Mouse (Mus musculus) midbrain, embryonic 15.5 days (tissue): ENCODE data around the gene Zfp382. TPM values are rescaled to one million over a fixed set of nuclear protein-coding genes. Genes with fewer than 3 reads are reported as not detected.
A peak's percentile ranks its signal among the peaks of the same experiment; 100 is the strongest.
"Not testable (repeated sequence)": the region's sequence is repeated elsewhere in the genome, so short reads cannot be mapped to it uniquely, and the experiment has no call there.

ENCODE experiments used
- ATAC-seq: fragments of 200-750 bp; cut with Nextera tagmentation; replicated peaks from 2 replicates; pipeline ENCODE4 v1.8.0; 2017; ENCODE audit warnings: moderate TSS enrichment
- H3K27ac ChIP-seq: fragments of 300-500 bp; sonication (generic); 2 replicates; pipeline ENCODE4 v1.5.1; 2015; ENCODE audit warnings: mild to moderate bottlenecking, inconsistent platforms
- H3K27me3 ChIP-seq: fragments of 300-500 bp; sonication (generic); replicated peaks from 2 replicates; pipeline ENCODE4 v1.6.1; 2015; ENCODE audit warnings: inconsistent platforms
- H3K36me3 ChIP-seq: fragments of 300-500 bp; sonication (generic); replicated peaks from 2 replicates; pipeline ENCODE4 v1.6.1; 2015; ENCODE audit warnings: inconsistent platforms
- H3K4me1 ChIP-seq: fragments of 300-500 bp; sonication (generic); 2 replicates; pipeline ENCODE4 v1.6.1; 2015; ENCODE audit warnings: inconsistent platforms
- H3K4me2 ChIP-seq: fragments of 300-500 bp; sonication (generic); 2 replicates; pipeline ENCODE4 v1.6.1; 2015; ENCODE audit warnings: inconsistent platforms, mild to moderate bottlenecking, moderate library complexity
- H3K4me3 ChIP-seq: fragments of 300-500 bp; sonication (generic); 2 replicates; pipeline ENCODE4 v1.5.1; 2015; ENCODE audit warnings: mild to moderate bottlenecking, inconsistent platforms
- H3K9ac ChIP-seq: fragments of 300-500 bp; sonication (generic); 2 replicates; pipeline ENCODE4 v1.6.1; 2015; ENCODE audit warnings: mild to moderate bottlenecking, inconsistent platforms
- H3K9me3 ChIP-seq: fragments of 300-500 bp; sonication (generic); 2 replicates; pipeline ENCODE4 v1.6.1; 2016; ENCODE audit warnings: inconsistent platforms
- WGBS: fragments of 180-500 bp; shearing (Covaris S2); methylation state at CpG from one replicate; pipeline ENCODE4 v1.1.7; 2015; ENCODE audit warnings: mixed read lengths; 5-methylcytosine and 5-hydroxymethylcytosine counted together
- polyA plus RNA-seq: library from polyadenylated mRNA; unstranded; fragments of >200 nt; fragmentation: Nextera tagmentation; extraction: Ambion mirVana; gene quantifications from 2 replicates; pipeline ENCODE4 v1.2.1, GENCODE M21; 2015

Zfp382 gene
- polyA plus RNA-seq, 1 experiment from 2014 or later: 24.9 TPM

GRCm38 (mm10) chr7:30099297-30099696, 22.4 kb upstream of the Zfp382 start:
- Histone ChIP-seq H3K4me2 (no peak overlapping the region), H3K27ac (no peak overlapping the region), H3K4me1 (peaks cover 24% of the 10 kb centered on the region), H3K9me3 (peaks cover 2% of the 10 kb centered on the region; the same call in 1 of the 2 replicates), H3K27me3 (no peaks in the 10 kb centered on the region), H3K4me3 (no peak overlapping the region), H3K9ac (no peak overlapping the region), H3K36me3 (peaks cover 40% of the 10 kb centered on the region)
- no peak for ATAC-seq
- 96% methylated on average over 13 of the region's 13 CpGs for WGBS

DNA sequence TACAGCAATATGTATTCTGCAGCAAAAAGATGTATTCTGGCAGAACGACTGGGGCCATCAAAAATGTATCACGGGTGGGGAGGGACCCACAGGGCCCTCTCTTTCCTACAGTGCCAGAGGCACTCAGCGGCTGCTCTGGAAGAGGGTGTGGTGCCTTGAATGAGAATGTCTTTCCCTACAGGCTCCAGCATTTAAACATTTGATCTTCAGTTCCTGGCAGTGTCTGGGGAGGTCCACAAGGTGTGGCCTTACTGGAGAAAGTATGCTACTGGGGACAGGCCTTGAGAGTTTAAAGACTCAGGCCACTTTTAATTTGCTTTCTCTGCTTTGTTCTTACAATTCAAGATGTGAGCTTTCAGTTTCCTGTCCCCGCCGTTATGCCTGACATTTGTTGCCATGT, 5.7 kb upstream of the Zfp382 start:
- Histone ChIP-seq H3K27ac (no peak overlapping the region), H3K4me1 (no peaks in the 10 kb centered on the region), H3K9ac (no peak overlapping the region), H3K4me2 (no peak overlapping the region), H3K9me3 (no peaks in the 10 kb centered on the region), H3K27me3 (no peaks in the 10 kb centered on the region), H3K36me3 (no peaks in the 10 kb centered on the region), H3K4me3 (no peak overlapping the region)
- WGBS: 98% methylated on average over 5 of the region's 5 CpGs
- no peak for ATAC-seq

DNA sequence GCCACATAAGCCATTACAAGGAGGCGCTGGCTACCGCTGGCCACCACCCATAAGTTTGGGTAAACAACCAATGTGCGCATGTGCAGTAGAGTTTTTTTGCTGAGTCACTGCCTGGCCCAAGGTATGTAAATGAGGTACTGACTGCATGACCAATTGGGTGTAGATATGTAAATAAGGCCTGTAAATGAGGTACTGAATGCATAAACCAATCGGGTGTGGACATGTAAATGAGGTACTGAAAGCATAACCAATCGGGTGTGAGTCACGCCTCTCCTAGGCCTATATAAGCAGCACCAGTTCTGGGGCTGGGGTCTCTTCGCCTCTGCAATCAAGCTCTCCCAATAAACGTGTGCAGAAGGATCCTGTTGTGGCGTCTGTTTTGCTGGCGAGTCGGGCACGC, 3.8 kb upstream of the Zfp382 start:
- 91% methylated on average over 12 of the region's 12 CpGs for WGBS
- not testable (repeated sequence) for H3K9me3 ChIP-seq, H3K27ac ChIP-seq, H3K4me3 ChIP-seq, H3K27me3 ChIP-seq, H3K4me2 ChIP-seq, H3K4me1 ChIP-seq, H3K9ac ChIP-seq, ATAC-seq, H3K36me3 ChIP-seq

GRCm38 (mm10) chr7:30122188-30122530, 417 bp downstream of the Zfp382 start:
- no peaks in the 10 kb centered on the region for H3K36me3 ChIP-seq

GRCm38 (mm10) chr7:30129900-30130299, 8.2 kb downstream of the Zfp382 start:
- 96% methylated on average over 8 of the region's 8 CpGs for WGBS
- no peaks in the 10 kb centered on the region for H3K9me3 ChIP-seq
- ATAC-seq: no peak
- no peaks in the 10 kb centered on the region for H3K4me1 ChIP-seq
- H3K27ac ChIP-seq: no peak overlapping the region
- no peak overlapping the region for H3K4me2 ChIP-seq
- H3K27me3 ChIP-seq: no peaks in the 10 kb centered on the region
- H3K4me3 ChIP-seq: no peak overlapping the region
- peaks cover 40% of the 10 kb centered on the region for H3K36me3 ChIP-seq
- H3K9ac ChIP-seq: no peak overlapping the region

More at GRCm38 (mm10) chr7:30122188-30122530, 417 bp downstream of the Zfp382 start:
- Histone ChIP-seq H3K4me2 (peak overlapping the region; percentile 65), H3K4me3 (peak overlapping the region; percentile 93), H3K9ac (peak overlapping the region; percentile 87), H3K9me3 (no peaks in the 10 kb centered on the region), H3K27me3 (no peaks in the 10 kb centered on the region), H3K4me1 (peaks cover 6% of the 10 kb centered on the region), H3K27ac (peak overlapping the region; percentile 88)
- peak; percentile 37; the same call in 1 of the 2 replicates for ATAC-seq
- WGBS: 5% methylated on average over 15 of the region's 15 CpGs

DNA sequence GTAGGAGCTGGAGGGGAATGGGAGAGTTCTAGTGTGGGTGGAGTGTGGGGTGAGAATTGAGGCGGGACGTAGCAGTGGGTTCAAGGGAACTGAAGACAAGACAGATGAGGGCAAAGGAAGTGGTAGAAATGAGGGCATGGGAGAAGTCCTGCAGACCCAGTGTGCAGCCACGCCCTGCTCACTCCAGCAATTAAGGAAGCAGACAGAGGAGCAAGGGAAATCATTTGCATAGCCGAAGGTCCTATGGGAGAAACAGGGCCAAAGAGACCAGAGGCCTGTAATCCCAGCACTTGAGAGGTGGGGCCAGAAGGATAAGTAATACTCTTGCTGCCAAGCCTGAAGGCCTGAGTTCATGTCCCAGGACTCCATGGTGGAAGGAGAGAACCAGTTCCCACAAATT, 10.7 kb downstream of the Zfp382 start:
- no peak overlapping the region for H3K27ac ChIP-seq
- H3K36me3 ChIP-seq: peaks cover 44% of the 10 kb centered on the region
- H3K9ac ChIP-seq: no peak overlapping the region
- H3K27me3 ChIP-seq: no peaks in the 10 kb centered on the region
- H3K4me1 ChIP-seq: no peaks in the 10 kb centered on the region
- no peak for ATAC-seq
- no peak overlapping the region for H3K4me2 ChIP-seq
- H3K4me3 ChIP-seq: no peak overlapping the region
- no peaks in the 10 kb centered on the region for H3K9me3 ChIP-seq
- WGBS: 94% methylated on average over 4 of the region's 4 CpGs

DNA sequence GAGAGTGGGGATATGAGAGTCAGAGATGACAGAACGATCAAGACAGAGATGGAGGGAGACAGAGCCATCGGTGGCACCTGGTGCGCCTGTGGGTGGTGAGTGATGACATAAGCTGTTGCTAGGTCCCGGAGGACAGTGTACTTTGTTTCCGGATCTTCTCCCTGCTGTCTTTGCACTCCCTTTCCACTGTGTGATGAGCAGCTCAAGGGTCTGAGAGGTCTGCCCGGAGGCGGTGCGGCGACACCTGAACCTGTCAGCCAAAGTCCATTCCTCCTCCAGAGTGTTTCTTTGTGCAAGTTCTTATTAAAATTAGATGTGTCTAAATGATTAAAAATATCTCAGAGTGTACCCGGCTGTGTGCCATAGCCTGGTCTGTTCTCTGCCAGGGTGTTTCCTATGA, 15.1 kb downstream of the Zfp382 start:
- no peaks in the 10 kb centered on the region for H3K9me3 ChIP-seq
- H3K4me2 ChIP-seq: no peak overlapping the region
- no peak overlapping the region for H3K27ac ChIP-seq
- H3K27me3 ChIP-seq: no peaks in the 10 kb centered on the region
- peaks cover 21% of the 10 kb centered on the region for H3K36me3 ChIP-seq
- H3K4me3 ChIP-seq: no peak overlapping the region
- H3K4me1 ChIP-seq: no peaks in the 10 kb centered on the region
- no peak for ATAC-seq
- H3K9ac ChIP-seq: no peak overlapping the region
- WGBS: 91% methylated on average over 10 of the region's 10 CpGs

- WGBS: 18% methylated on average over 8 of the region's 8 CpGs
Observed at GRCm38 (mm10) chr7:30143170-30143554, 21.4 kb downstream of the Zfp382 start.

DNA sequence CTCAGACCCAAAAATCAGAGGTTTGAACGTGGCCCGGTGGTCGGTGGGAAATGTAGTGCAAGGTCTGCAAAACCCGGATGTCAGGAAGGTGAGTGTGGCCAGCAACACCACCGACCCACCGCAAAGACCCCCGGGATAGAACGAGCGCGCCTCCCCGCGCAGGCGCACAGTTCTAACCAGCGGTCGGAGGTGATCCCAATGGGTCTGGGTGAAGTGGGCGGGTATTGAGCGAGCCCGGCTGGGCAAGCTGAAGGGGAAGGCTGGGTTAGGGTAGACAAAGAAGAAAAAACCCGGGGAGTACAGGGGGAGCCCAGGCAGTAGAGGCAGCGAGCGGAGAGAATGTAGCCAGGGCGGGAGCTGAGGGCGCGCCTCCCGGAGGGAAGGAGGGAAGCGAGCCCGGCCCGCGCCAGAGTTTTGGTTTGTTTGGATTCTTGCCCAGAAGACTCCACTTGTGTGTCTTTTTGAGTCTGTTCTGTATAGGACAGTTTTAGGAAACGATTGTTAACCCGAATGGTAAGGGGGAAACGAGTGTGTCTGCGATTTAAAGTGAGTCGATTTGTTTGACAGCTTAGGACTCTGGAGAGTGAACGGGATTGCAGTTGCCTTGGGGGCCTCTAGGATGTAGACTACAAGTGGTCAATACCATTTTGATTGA, 21.9 kb downstream of the Zfp382 start:
- peak; percentile 97 for ATAC-seq
- Histone ChIP-seq H3K27me3 (no peaks in the 10 kb centered on the region), H3K4me3 (peak overlapping the region; percentile 74), H3K27ac (peak overlapping the region; percentile 90), H3K36me3 (no peaks in the 10 kb centered on the region; the same call in 1 of the 2 replicates), H3K4me1 (peaks cover 8% of the 10 kb centered on the region; the same call in 1 of the 2 replicates), H3K9me3 (0 out of 2 replicates have a peak, but pooled peaks cover 2% of the 10 kb centered on the region), H3K9ac (peak overlapping the region; percentile 67), H3K4me2 (peak overlapping the region; percentile 65)
- WGBS: 2% methylated on average over 35 of the region's 35 CpGs

More at GRCm38 (mm10) chr7:30143170-30143554, 21.4 kb downstream of the Zfp382 start:
- H3K27ac ChIP-seq: peak overlapping the region; percentile 90
- H3K27me3 ChIP-seq: no peaks in the 10 kb centered on the region
- H3K4me1 ChIP-seq: peaks cover 8% of the 10 kb centered on the region; the same call in 1 of the 2 replicates
- no peaks in the 10 kb centered on the region; the same call in 1 of the 2 replicates for H3K36me3 ChIP-seq
- H3K9me3 ChIP-seq: no peaks in the 10 kb centered on the region
- peak overlapping the region; percentile 65 for H3K4me2 ChIP-seq
- peak overlapping the region; percentile 67 for H3K9ac ChIP-seq
- peak; percentile 59 for ATAC-seq
- H3K4me3 ChIP-seq: peak overlapping the region; percentile 74

GRCm38 (mm10) chr7:30147011-30147410, 25.3 kb downstream of the Zfp382 start:
- H3K9me3 ChIP-seq: peaks cover 22% of the 10 kb centered on the region
- no peak overlapping the region for H3K4me3 ChIP-seq
- no peak overlapping the region for H3K9ac ChIP-seq
- 96% methylated on average over 5 of the region's 5 CpGs for WGBS
- no peak overlapping the region for H3K4me2 ChIP-seq
- no peak for ATAC-seq
- H3K27me3 ChIP-seq: no peaks in the 10 kb centered on the region
- no peak overlapping the region for H3K27ac ChIP-seq
- peaks cover 5% of the 10 kb centered on the region for H3K36me3 ChIP-seq
- H3K4me1 ChIP-seq: peaks cover 8% of the 10 kb centered on the region; the same call in 1 of the 2 replicates

DNA sequence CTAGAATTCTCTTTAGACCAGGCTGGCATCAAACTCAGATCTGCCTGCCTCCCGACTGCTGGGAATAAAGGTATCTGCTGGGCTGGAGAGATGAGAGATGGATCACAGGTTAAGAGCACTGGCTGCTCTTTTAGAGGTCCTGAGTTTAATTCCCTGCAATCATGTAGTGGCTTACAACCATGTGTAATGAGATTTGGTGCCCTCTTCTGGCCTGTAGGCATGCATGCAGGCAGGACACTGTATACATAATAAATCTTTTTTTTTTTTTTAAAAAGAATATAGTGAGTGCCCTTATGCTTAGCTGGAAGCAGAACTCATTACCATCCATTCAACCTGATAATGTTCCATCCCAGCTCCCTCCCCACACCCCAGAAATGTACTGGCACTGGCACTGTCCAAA, 32.3 kb downstream of the Zfp382 start:
- 93% methylated on average over 1 of the region's 1 CpGs for WGBS
- Histone ChIP-seq H3K9me3 (peaks cover 43% of the 10 kb centered on the region), H3K27me3 (no peaks in the 10 kb centered on the region), H3K4me2 (no peak overlapping the region), H3K4me1 (no peaks in the 10 kb centered on the region), H3K36me3 (peaks cover 45% of the 10 kb centered on the region), H3K9ac (no peak overlapping the region), H3K4me3 (no peak overlapping the region), H3K27ac (no peak overlapping the region)
- no peak for ATAC-seq

- 100% methylated on average over 3 of the region's 3 CpGs for WGBS
- Histone ChIP-seq H3K4me2 (no peak overlapping the region), H3K4me1 (no peaks in the 10 kb centered on the region), H3K27ac (no peak overlapping the region), H3K9me3 (peaks cover 39% of the 10 kb centered on the region), H3K36me3 (peaks cover 53% of the 10 kb centered on the region), H3K9ac (no peak overlapping the region), H3K4me3 (no peak overlapping the region), H3K27me3 (no peaks in the 10 kb centered on the region)
- ATAC-seq: no peak
Observed at GRCm38 (mm10) chr7:30155507-30155906, 33.8 kb downstream of the Zfp382 start.

GRCm38 (mm10) chr7:30163113-30163512, 41.4 kb downstream of the Zfp382 start:
- Histone ChIP-seq H3K9ac (no peak overlapping the region), H3K9me3 (peaks cover 30% of the 10 kb centered on the region), H3K4me1 (peaks cover 12% of the 10 kb centered on the region), H3K4me3 (no peak overlapping the region), H3K36me3 (peaks cover 72% of the 10 kb centered on the region), H3K27ac (no peak overlapping the region), H3K27me3 (no peaks in the 10 kb centered on the region), H3K4me2 (no peak overlapping the region)
- no peak for ATAC-seq
- WGBS: 95% methylated on average over 5 of the region's 5 CpGs
